Mouse (Mus musculus) neural tube, embryonic 12.5 days (tissue): ENCODE data around the gene Bad. TPM values are rescaled to one million over a fixed set of nuclear protein-coding genes. Genes with fewer than 3 reads are reported as not detected.
A peak's percentile ranks its signal among the peaks of the same experiment; 100 is the strongest.
"Not testable (repeated sequence)": the region's sequence is repeated elsewhere in the genome, so short reads cannot be mapped to it uniquely, and the experiment has no call there.

Experiments used
- ATAC-seq: fragments of 200-750 bp; cut with Nextera tagmentation; 2 replicates; pipeline ENCODE4 v1.8.0; 2017; ENCODE audit warnings: low read depth, mild to moderate bottlenecking, moderate TSS enrichment, moderate library complexity; ENCODE audit not compliant: low FRiP score
- H3K27ac ChIP-seq: fragments of 300-500 bp; sonication (generic); 2 replicates; pipeline ENCODE4 v1.5.1; 2016
- H3K27me3 ChIP-seq: fragments of 300-500 bp; sonication (generic); replicated peaks from 2 replicates; pipeline ENCODE4 v1.6.1; 2016; ENCODE audit warnings: mild to moderate bottlenecking
- H3K36me3 ChIP-seq: fragments of 300-500 bp; sonication (generic); 2 replicates; pipeline ENCODE4 v1.6.1; 2016; ENCODE audit warnings: mild to moderate bottlenecking
- H3K4me1 ChIP-seq: fragments of 300-500 bp; sonication (generic); 2 replicates; pipeline ENCODE4 v1.6.1; 2016
- H3K4me2 ChIP-seq: fragments of 300-500 bp; sonication (generic); replicated peaks from 2 replicates; pipeline ENCODE4 v1.6.1; 2016; ENCODE audit warnings: mild to moderate bottlenecking
- H3K4me3 ChIP-seq: fragments of 300-500 bp; sonication (generic); 2 replicates; pipeline ENCODE4 v1.5.1; 2016
- H3K9ac ChIP-seq: fragments of 300-500 bp; sonication (generic); 2 replicates; pipeline ENCODE4 v1.6.1; 2016; ENCODE audit warnings: mild to moderate bottlenecking
- H3K9me3 ChIP-seq: fragments of 300-500 bp; sonication (generic); 2 replicates; pipeline ENCODE4 v1.6.1; 2016; ENCODE audit warnings: mild to moderate bottlenecking
- WGBS: fragments of 180-500 bp; shearing (Covaris S2); methylation state at CpG from one replicate; pipeline ENCODE4 v1.1.7; 2016; 5-methylcytosine and 5-hydroxymethylcytosine counted together
- polyA plus RNA-seq: library from polyadenylated mRNA; unstranded; fragments of >200 nt; fragmentation: Nextera tagmentation; extraction: Ambion mirVana; gene quantifications from 2 replicates; pipeline ENCODE4 v1.2.1, GENCODE M21; 2016

Bad gene
- polyA plus RNA-seq, 1 experiment from 2014 or later: 71.9 TPM

GRCm38 (mm10) chr19:6909021-6909420 is 32.6 kb upstream of the Bad start:
- H3K27me3 ChIP-seq: no peaks in the 10 kb centered on the region
- H3K9me3 ChIP-seq: no peaks in the 10 kb centered on the region
- peak overlapping the region; percentile 93 for H3K27ac ChIP-seq
- peaks cover 30% of the 10 kb centered on the region for H3K4me1 ChIP-seq
- WGBS: 13% methylated on average over 11 of the region's 11 CpGs
- H3K4me2 ChIP-seq: peak overlapping the region; percentile 88
- peak overlapping the region; percentile 62 for H3K4me3 ChIP-seq
- peaks cover 52% of the 10 kb centered on the region for H3K36me3 ChIP-seq
- H3K9ac ChIP-seq: peak overlapping the region; percentile 75
- no peak for ATAC-seq

GRCm38 (mm10) chr19:6909507-6910289 is 32.0 kb upstream of the Bad start, which contains the start of the genes Trmt112 and Prdx5:
Gene Trmt112 (plus strand): TSS chr19:6909698.
Gene Prdx5 (minus strand): TSS chr19:6910106.
- under 1% methylated on average over 65 of the region's 65 CpGs for WGBS
- peak; percentile 93 for ATAC-seq
- H3K4me3 ChIP-seq: peak within 1 kb of the TSS; percentile 62
- H3K27me3 ChIP-seq: no peaks in the 10 kb centered on the region
- H3K4me2 ChIP-seq: peak within 1 kb of the TSS; percentile 88
- H3K9me3 ChIP-seq: no peaks in the 10 kb centered on the region
- H3K27ac ChIP-seq: peak within 1 kb of the TSS; percentile 93
- peaks cover 54% of the 10 kb centered on the region for H3K36me3 ChIP-seq
- H3K4me1 ChIP-seq: peaks cover 30% of the 10 kb centered on the region
- peak within 1 kb of the TSS; percentile 75 for H3K9ac ChIP-seq

GRCm38 (mm10) chr19:6910306-6910705 is 31.4 kb upstream of the Bad start:
- Histone ChIP-seq H3K4me3 (peak overlapping the region; percentile 62), H3K4me2 (peak overlapping the region; percentile 88), H3K36me3 (peaks cover 49% of the 10 kb centered on the region), H3K9ac (peak overlapping the region; percentile 75), H3K27ac (peak overlapping the region; percentile 93; the same call in 1 of the 2 replicates), H3K4me1 (peaks cover 30% of the 10 kb centered on the region)
- WGBS: under 1% methylated on average over 30 of the region's 30 CpGs
- not testable (repeated sequence) for ATAC-seq, H3K27me3 ChIP-seq, H3K9me3 ChIP-seq

GRCm38 (mm10) chr19:6911101-6912074 is 30.3 kb upstream of the Bad start:
- WGBS: 87% methylated on average over 19 of the region's 19 CpGs
- no peak for ATAC-seq

GRCm38 (mm10) chr19:6912205-6912970 is 29.3 kb upstream of the Bad start:
- WGBS: 93% methylated on average over 15 of the region's 15 CpGs

More at GRCm38 (mm10) chr19:6911101-6912074, 30.3 kb upstream of the Bad start:
- peak overlapping the region; percentile 88 for H3K4me2 ChIP-seq
- peak overlapping the region; percentile 13; the same call in 1 of the 2 replicates for H3K4me3 ChIP-seq
- H3K27ac ChIP-seq: no peak overlapping the region
- H3K27me3 ChIP-seq: no peaks in the 10 kb centered on the region
- H3K9me3 ChIP-seq: no peaks in the 10 kb centered on the region
- H3K9ac ChIP-seq: no peak overlapping the region
- peaks cover 30% of the 10 kb centered on the region for H3K4me1 ChIP-seq
- H3K36me3 ChIP-seq: peaks cover 41% of the 10 kb centered on the region

GRCm38 (mm10) chr19:6913036-6913435 is 28.6 kb upstream of the Bad start:
- no peak overlapping the region for H3K4me3 ChIP-seq
- H3K27me3 ChIP-seq: no peaks in the 10 kb centered on the region
- H3K36me3 ChIP-seq: peaks cover 33% of the 10 kb centered on the region
- no peak for ATAC-seq
- WGBS: 92% methylated on average over 6 of the region's 6 CpGs
- H3K9ac ChIP-seq: no peak overlapping the region
- no peaks in the 10 kb centered on the region for H3K9me3 ChIP-seq
- H3K4me2 ChIP-seq: no peak overlapping the region
- H3K4me1 ChIP-seq: peaks cover 22% of the 10 kb centered on the region
- no peak overlapping the region for H3K27ac ChIP-seq

More at GRCm38 (mm10) chr19:6912205-6912970, 29.3 kb upstream of the Bad start:
- H3K4me1 ChIP-seq: peaks cover 29% of the 10 kb centered on the region
- no peak overlapping the region for H3K4me3 ChIP-seq
- no peak overlapping the region for H3K9ac ChIP-seq
- no peaks in the 10 kb centered on the region for H3K9me3 ChIP-seq
- no peak overlapping the region for H3K27ac ChIP-seq
- no peaks in the 10 kb centered on the region for H3K27me3 ChIP-seq
- H3K36me3 ChIP-seq: peaks cover 33% of the 10 kb centered on the region
- no peak overlapping the region for H3K4me2 ChIP-seq
- ATAC-seq: no peak

GRCm38 (mm10) chr19:6913991-6914390 is 27.7 kb upstream of the Bad start:
- Histone ChIP-seq H3K27me3 (no peaks in the 10 kb centered on the region), H3K9me3 (no peaks in the 10 kb centered on the region), H3K4me2 (no peak overlapping the region), H3K9ac (no peak overlapping the region), H3K4me3 (no peak overlapping the region), H3K36me3 (peaks cover 33% of the 10 kb centered on the region), H3K27ac (no peak overlapping the region), H3K4me1 (peaks cover 13% of the 10 kb centered on the region)
- ATAC-seq: no peak
- WGBS: 86% methylated on average over 11 of the region's 11 CpGs

- 92% methylated on average over 9 of the region's 9 CpGs for WGBS
- no peak overlapping the region for H3K9ac ChIP-seq
- peaks cover 10% of the 10 kb centered on the region for H3K4me1 ChIP-seq
- H3K36me3 ChIP-seq: peaks cover 33% of the 10 kb centered on the region
- no peaks in the 10 kb centered on the region for H3K27me3 ChIP-seq
- H3K4me3 ChIP-seq: no peak overlapping the region
- no peak overlapping the region for H3K27ac ChIP-seq
- no peak for ATAC-seq
- H3K9me3 ChIP-seq: no peaks in the 10 kb centered on the region
- no peak overlapping the region for H3K4me2 ChIP-seq
Observed at GRCm38 (mm10) chr19:6914540-6914939, 27.1 kb upstream of the Bad start.

- WGBS: 95% methylated on average over 4 of the region's 4 CpGs
- ATAC-seq: no peak
- H3K4me2 ChIP-seq: no peak overlapping the region
- H3K4me1 ChIP-seq: peaks cover 17% of the 10 kb centered on the region
- no peak overlapping the region for H3K4me3 ChIP-seq
- H3K27ac ChIP-seq: no peak overlapping the region
- H3K9ac ChIP-seq: no peak overlapping the region
- no peaks in the 10 kb centered on the region for H3K9me3 ChIP-seq
- H3K36me3 ChIP-seq: peaks cover 33% of the 10 kb centered on the region
- no peaks in the 10 kb centered on the region for H3K27me3 ChIP-seq
Observed at GRCm38 (mm10) chr19:6915276-6915675, 26.4 kb upstream of the Bad start.

- H3K4me3 ChIP-seq: no peak overlapping the region
- no peak for ATAC-seq
Observed at GRCm38 (mm10) chr19:6916496-6916895, 25.2 kb upstream of the Bad start.

GRCm38 (mm10) chr19:6918321-6918720 is 23.3 kb upstream of the Bad start:
- Histone ChIP-seq H3K9me3 (no peaks in the 10 kb centered on the region), H3K4me3 (no peak overlapping the region), H3K4me1 (peaks cover 21% of the 10 kb centered on the region), H3K27me3 (peaks cover 10% of the 10 kb centered on the region), H3K36me3 (peaks cover 9% of the 10 kb centered on the region), H3K9ac (no peak overlapping the region), H3K4me2 (no peak overlapping the region), H3K27ac (no peak overlapping the region)
- ATAC-seq: no peak
- WGBS: 88% methylated on average over 4 of the region's 4 CpGs

More at GRCm38 (mm10) chr19:6916496-6916895, 25.2 kb upstream of the Bad start:
- H3K27me3 ChIP-seq: no peaks in the 10 kb centered on the region
- no peak overlapping the region for H3K9ac ChIP-seq
- no peaks in the 10 kb centered on the region for H3K9me3 ChIP-seq
- WGBS: 76% methylated on average over 4 of the region's 4 CpGs
- peaks cover 19% of the 10 kb centered on the region for H3K4me1 ChIP-seq
- H3K4me2 ChIP-seq: no peak overlapping the region
- H3K27ac ChIP-seq: no peak overlapping the region
- peaks cover 27% of the 10 kb centered on the region for H3K36me3 ChIP-seq
